Mouse (Mus musculus) thymus, adult 2 months (tissue): ENCODE data around the gene Taf6l. TPM values are rescaled to one million over a fixed set of nuclear protein-coding genes. Genes with fewer than 3 reads are reported as not detected.
A peak's percentile ranks its signal among the peaks of the same experiment; 100 is the strongest.
"Not testable (repeated sequence)": the region's sequence is repeated elsewhere in the genome, so short reads cannot be mapped to it uniquely, and the experiment has no call there.

ENCODE experiments used
- DNase-seq: peaks from one replicate; pipeline ENCODE4 v3.0.0; 2021
- H3K27ac ChIP-seq: fragments of 200-500 bp; 2 replicates; pipeline ENCODE4 v1.5.1; 2012; ENCODE audit warnings: low read length, control low read depth; ENCODE audit not compliant: control insufficient read depth, insufficient read depth
- H3K27me3 ChIP-seq: fragments of 200-500 bp; 2 replicates; pipeline ENCODE4 v1.6.1; 2012; ENCODE audit warnings: mild to moderate bottlenecking, low read length, moderate library complexity, mixed read lengths; ENCODE audit not compliant: control insufficient read depth, insufficient read depth
- H3K36me3 ChIP-seq: fragments of 200-500 bp; 2 replicates; pipeline ENCODE4 v1.6.1; 2012; ENCODE audit warnings: mild to moderate bottlenecking, low read length, moderate library complexity; ENCODE audit not compliant: control insufficient read depth, insufficient read depth
- H3K4me1 ChIP-seq: fragments of 200-500 bp; replicated peaks from 2 replicates; pipeline ENCODE4 v1.6.1; 2012; ENCODE audit warnings: low read length; ENCODE audit not compliant: control insufficient read depth, insufficient read depth
- H3K4me3 ChIP-seq: fragments of 200-500 bp; 2 replicates; pipeline ENCODE4 v1.5.1; 2012; ENCODE audit warnings: mild to moderate bottlenecking, low read length, control low read depth, moderate library complexity; ENCODE audit not compliant: control insufficient read depth, insufficient read depth
- CTCF ChIP-seq: fragments of 200-500 bp; IDR thresholded peaks from 2 replicates; pipeline ENCODE4 v1.5.1; 2012; ENCODE audit warnings: mild to moderate bottlenecking, control low read depth, low read length, moderate library complexity, borderline replicate concordance; ENCODE audit not compliant: control insufficient read depth, poor library complexity, insufficient read depth; ENCODE audit errors: extremely low read depth
- POLR2A ChIP-seq: fragments of 200-500 bp; IDR thresholded peaks from 2 replicates; pipeline ENCODE4 v1.6.1; 2012; ENCODE audit warnings: mild to moderate bottlenecking, low read length, control low read depth, moderate library complexity; ENCODE audit not compliant: control insufficient read depth, poor library complexity, insufficient read depth; ENCODE audit errors: extremely low read depth
- WGBS: fragments of 180-500 bp; shearing (Covaris S2); methylation state at CpG from one replicate; pipeline ENCODE4 v1.1.7; 2018; 5-methylcytosine and 5-hydroxymethylcytosine counted together
- polyA plus RNA-seq: library from polyadenylated mRNA; depleted of rRNA; stranded (reverse); fragments of >200 nt; gene quantifications from 2 replicates; pipeline ENCODE4 v1.2.3, GENCODE M21; 2012

The Taf6l gene
- polyA plus RNA-seq, 1 experiment, result 24.9 TPM

- H3K27me3 ChIP-seq, result no peaks in the 10 kb centered on the region
- peak; percentile 90 for DNase-seq
- under 1% methylated on average over 32 of the region's 32 CpGs for WGBS
- TF ChIP-seq CTCF, result no peak
- TF ChIP-seq POLR2A, result peak; percentile 61
- H3K4me1 ChIP-seq, result peaks cover 4% of the 10 kb centered on the region
- H3K36me3 ChIP-seq, result no peaks in the 10 kb centered on the region; the same call in 1 of the 2 replicates
- H3K27ac ChIP-seq, result 0 out of 2 replicates have a peak within 1 kb of the TSS, but pooled peaks have one; percentile 23
- H3K4me3 ChIP-seq, result peak within 1 kb of the TSS; percentile 69
These were observed 50.6 kb downstream of the Taf6l start, which contains the start of gene Wdr74 for GRCm38 (mm10) chr19:8735389-8736159. TSS of gene Wdr74 (plus strand) at chr19:8735827.

- H3K4me3 ChIP-seq, result no peak overlapping the region
- H3K36me3 ChIP-seq, result no peaks in the 10 kb centered on the region; the same call in 1 of the 2 replicates
- H3K4me1 ChIP-seq, result peaks cover 3% of the 10 kb centered on the region
- 70% methylated on average over 3 of the region's 3 CpGs for WGBS
- TF ChIP-seq CTCF (no peak), POLR2A (no peak)
- no peaks in the 10 kb centered on the region for H3K27me3 ChIP-seq
- DNase-seq, result no peak
- no peak overlapping the region for H3K27ac ChIP-seq
These were observed 51.9 kb downstream of the Taf6l start for GRCm38 (mm10) chr19:8734334-8734733.

GRCm38 (mm10) chr19:8728335-8729099 is 57.7 kb downstream of the Taf6l start:
- H3K27me3 ChIP-seq, H3K4me3 ChIP-seq, H3K27ac ChIP-seq, H3K4me1 ChIP-seq, DNase-seq: not testable (repeated sequence)
- H3K36me3 ChIP-seq, result peaks cover 24% of the 10 kb centered on the region
- WGBS, result 74% methylated on average over 3 of the region's 3 CpGs

DNA sequence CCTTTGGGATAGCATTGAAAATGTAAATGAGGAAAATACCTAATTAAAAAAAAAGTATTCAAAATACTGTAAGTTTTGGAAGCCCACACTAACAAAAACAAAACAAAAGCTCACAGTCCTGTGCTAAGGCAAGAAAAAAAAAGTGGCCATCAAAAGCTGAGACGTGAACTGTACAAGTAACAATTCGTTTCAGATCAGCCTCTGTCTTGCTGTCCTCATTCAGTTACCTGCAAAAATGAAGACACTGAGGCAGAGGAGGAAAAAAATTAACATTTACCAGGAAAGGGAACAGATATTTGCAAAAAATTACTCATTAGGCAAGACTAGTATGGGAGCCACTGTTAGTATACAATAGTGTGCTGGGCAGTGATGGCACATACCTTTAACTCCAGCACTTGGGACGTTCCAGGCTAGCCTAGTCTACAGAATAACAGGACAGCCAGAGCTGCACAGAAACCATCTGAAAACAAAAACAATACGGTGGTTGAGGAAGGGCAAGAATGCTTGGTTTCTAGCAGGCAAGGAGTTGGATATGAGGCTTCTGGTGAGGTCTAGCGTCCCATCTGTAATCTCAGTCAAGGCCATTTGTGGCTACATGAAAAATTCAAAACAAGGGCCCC is 58.6 kb downstream of the Taf6l start:
- Histone ChIP-seq H3K4me1 (no peaks in the 10 kb centered on the region), H3K27me3 (no peaks in the 10 kb centered on the region), H3K27ac (no peak overlapping the region), H3K4me3 (no peak overlapping the region), H3K36me3 (peaks cover 24% of the 10 kb centered on the region)
- DNase-seq, result no peak
- 60% methylated on average over 5 of the region's 5 CpGs for WGBS
- TF ChIP-seq POLR2A (no peak), CTCF (no peak)

DNA sequence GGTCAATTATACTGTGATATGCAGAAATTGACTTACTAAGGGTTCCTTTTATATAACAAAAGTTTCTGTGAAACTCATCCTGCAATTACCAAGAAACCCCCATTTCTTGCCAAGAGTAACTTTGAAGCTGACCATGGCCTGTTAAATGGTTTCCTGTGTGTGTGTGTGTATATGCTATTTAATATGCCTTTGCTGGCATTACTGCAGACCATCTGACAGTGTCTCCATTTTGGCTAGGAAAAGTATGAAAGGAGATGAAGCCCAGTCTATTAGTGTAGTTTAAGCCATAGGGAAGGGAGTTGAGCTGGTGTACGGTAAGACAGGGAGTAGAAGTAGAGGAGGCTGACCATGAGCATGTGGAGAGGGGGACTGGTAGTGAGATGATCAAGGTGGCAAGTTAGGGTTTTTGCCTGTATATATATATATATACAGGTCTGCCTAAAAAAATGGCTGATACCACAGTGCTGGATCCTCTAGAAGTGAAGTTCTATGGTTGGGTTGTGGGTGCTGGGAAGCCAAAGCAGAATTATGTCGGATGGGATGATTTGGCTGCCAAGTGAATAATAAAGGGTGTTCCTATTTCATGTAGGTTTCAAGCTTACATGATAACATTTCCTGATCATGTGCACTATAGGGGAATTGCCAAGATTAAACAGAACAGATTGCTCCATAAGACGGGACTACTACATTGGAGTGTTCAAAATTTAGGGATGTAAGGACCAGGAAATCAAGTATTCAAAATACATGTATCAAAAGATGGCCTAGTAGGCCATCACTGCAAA is 59.4 kb downstream of the Taf6l start:
- TF ChIP-seq CTCF (no peak), POLR2A (no peak)
- H3K4me1 ChIP-seq, result peaks cover 3% of the 10 kb centered on the region; the same call in 1 of the 2 replicates
- H3K4me3 ChIP-seq, result no peak overlapping the region
- peaks cover 24% of the 10 kb centered on the region for H3K36me3 ChIP-seq
- H3K27ac ChIP-seq, result no peak overlapping the region
- no peak for DNase-seq
- H3K27me3 ChIP-seq, result no peaks in the 10 kb centered on the region
- WGBS, result 87% methylated on average over 3 of the region's 3 CpGs
